Mouse (Mus musculus): ENCODE measurements at regions not wholly inside any gene's neighbourhood (a gene's known extent, or its start where the extent isn't known, plus 50 kb on each side); places are given as distances from the start of the nearest gene placed in this dataset.
"Not testable (repeated sequence)": the region's sequence is repeated elsewhere in the genome, so short reads cannot be mapped to it uniquely, and the experiment has no call there.

DNA sequence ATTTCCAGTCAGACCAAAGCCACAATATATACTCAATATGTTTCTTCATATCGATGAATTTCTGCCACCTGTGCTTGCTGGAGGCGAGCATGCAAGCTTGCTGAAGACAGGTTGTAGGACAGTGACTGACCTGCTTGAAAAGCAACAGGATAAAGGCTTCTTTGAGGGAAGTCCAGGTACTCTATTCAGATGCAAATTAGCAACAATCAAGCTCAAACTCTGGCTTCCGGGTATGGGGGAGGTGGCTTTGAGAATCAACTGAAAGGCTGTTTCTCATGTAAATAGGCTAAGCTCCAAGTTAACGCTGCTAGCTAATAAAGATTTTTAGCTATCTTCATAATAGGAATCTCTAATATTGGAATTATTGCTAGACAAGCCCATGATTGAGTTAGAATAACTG is 129.6 kb upstream of the Pgr start:
- H3K4me3 ChIP-seq (ENCODE audit: insufficient read depth in 1 of 2, low read depth in 1 of 2, low read length in 2 of 2, poor library complexity in 1 of 2, severe bottlenecking in 1 of 2) = no peak overlapping the region; a peak in 1 of 4 replicates
- no peaks in the 10 kb centered on the region for H3K36me3 ChIP-seq (ENCODE audit: control insufficient read depth, insufficient read depth, low read length, poor library complexity, severe bottlenecking)
- H3K9me3 ChIP-seq (ENCODE audit: control insufficient read depth, insufficient read depth, low read depth, low read length) = no peaks in the 10 kb centered on the region
- TF ChIP-seq CHD2 (IDR thresholded peaks at IDR 0.05; ENCODE audit: low read depth, low read length) (peak; percentile 72; the same call in 1 of the 2 replicates), ZNF384 (IDR thresholded peaks at IDR 0.05; ENCODE audit: low read depth, low read length) (no peak)
- peaks cover 0 to 3% of the 10 kb centered on the region in 2 experiments; a peak in 2 of 4 replicates for H3K4me1 ChIP-seq (ENCODE audit: control insufficient read depth in 2 of 2, insufficient read depth in 2 of 2, low read length in 2 of 2, poor library complexity in 1 of 2)
- H3K9ac ChIP-seq (ENCODE audit: insufficient read depth, low read depth, low read length, poor library complexity, severe bottlenecking) = no peak overlapping the region
- DNase-seq (ENCODE audit: low read depth, low spot score) = peak; percentile 77
- in situ Hi-C loops (cut with MboI; ENCODE audit: low sequenced_read_pairs in 2 of 2, unreplicated experiment in 2 of 2) = no loop called here
- peak overlapping the region; percentile 75; the same call in 1 of the 2 replicates for H3K27ac ChIP-seq (ENCODE audit: insufficient read depth, low read depth, low read length, poor library complexity, severe bottlenecking)

- H3K9me3 ChIP-seq (ENCODE audit: control insufficient read depth, insufficient read depth, low read depth, low read length); DNase-seq (ENCODE audit: low read depth, low spot score); H3K4me1 ChIP-seq (ENCODE audit: control insufficient read depth in 2 of 2, insufficient read depth in 2 of 2, low read length in 2 of 2, poor library complexity in 1 of 2); in situ Hi-C loops (cut with MboI; ENCODE audit: low sequenced_read_pairs in 2 of 2, unreplicated experiment in 2 of 2); H3K9ac ChIP-seq (ENCODE audit: insufficient read depth, low read depth, low read length, poor library complexity, severe bottlenecking); H3K4me3 ChIP-seq (ENCODE audit: insufficient read depth in 1 of 2, low read depth in 1 of 2, low read length in 2 of 2, poor library complexity in 1 of 2, severe bottlenecking in 1 of 2); H3K36me3 ChIP-seq (ENCODE audit: control insufficient read depth, insufficient read depth, low read length, poor library complexity, severe bottlenecking); H3K27ac ChIP-seq (ENCODE audit: insufficient read depth, low read depth, low read length, poor library complexity, severe bottlenecking): not testable (repeated sequence)
Observed at GRCm38 (mm10) chr9:8781336-8781735, 118.3 kb upstream of the Pgr start.

GRCm38 (mm10) chr9:8814236-8814635 is 85.4 kb upstream of the Pgr start:
- no peak for DNase-seq (ENCODE audit: low read depth, low spot score)
- Histone ChIP-seq H3K36me3 (ENCODE audit: control insufficient read depth, insufficient read depth, low read length, poor library complexity, severe bottlenecking) (no peaks in the 10 kb centered on the region), H3K9me3 (ENCODE audit: control insufficient read depth, insufficient read depth, low read depth, low read length) (no peaks in the 10 kb centered on the region), H3K9ac (ENCODE audit: insufficient read depth, low read depth, low read length, poor library complexity, severe bottlenecking) (no peak overlapping the region), H3K4me3 (ENCODE audit: insufficient read depth in 1 of 2, low read depth in 1 of 2, low read length in 2 of 2, poor library complexity in 1 of 2, severe bottlenecking in 1 of 2) (no peak overlapping the region), H3K4me1 (ENCODE audit: control insufficient read depth in 2 of 2, insufficient read depth in 2 of 2, low read length in 2 of 2, poor library complexity in 1 of 2) (no peaks in the 10 kb centered on the region), H3K27ac (ENCODE audit: insufficient read depth, low read depth, low read length, poor library complexity, severe bottlenecking) (no peak overlapping the region)
- TF ChIP-seq HCFC1 (IDR thresholded peaks at IDR 0.05; ENCODE audit: borderline replicate concordance, insufficient read depth, low read length) (no peak), MAFK (IDR thresholded peaks at IDR 0.05; ENCODE audit: insufficient read depth, low read depth, low read length) (no peak), ZC3H11A (IDR thresholded peaks at IDR 0.05; ENCODE audit: borderline replicate concordance, low read depth, low read length) (no peak), ZNF384 (IDR thresholded peaks at IDR 0.05; ENCODE audit: low read depth, low read length) (no peak), CHD2 (IDR thresholded peaks at IDR 0.05; ENCODE audit: low read depth, low read length) (no peak)
- in situ Hi-C loops (cut with MboI; ENCODE audit: low sequenced_read_pairs in 2 of 2, unreplicated experiment in 2 of 2) = no loop called here

- no peaks in the 10 kb centered on the region for H3K36me3 ChIP-seq (ENCODE audit: control insufficient read depth, insufficient read depth, low read length, poor library complexity, severe bottlenecking)
- no peaks in the 10 kb centered on the region for H3K9me3 ChIP-seq (ENCODE audit: control insufficient read depth, insufficient read depth, low read depth, low read length)
- H3K27ac ChIP-seq (ENCODE audit: insufficient read depth, low read depth, low read length, poor library complexity, severe bottlenecking) = no peak overlapping the region
- H3K9ac ChIP-seq (ENCODE audit: insufficient read depth, low read depth, low read length, poor library complexity, severe bottlenecking) = no peak overlapping the region
- H3K4me3 ChIP-seq (ENCODE audit: insufficient read depth in 1 of 2, low read depth in 1 of 2, low read length in 2 of 2, poor library complexity in 1 of 2, severe bottlenecking in 1 of 2) = no peak overlapping the region
- no peak for TF ChIP-seq HCFC1 (IDR thresholded peaks at IDR 0.05; ENCODE audit: borderline replicate concordance, insufficient read depth, low read length)
- TF ChIP-seq MAFK (IDR thresholded peaks at IDR 0.05; ENCODE audit: insufficient read depth, low read depth, low read length) = no peak
- TF ChIP-seq CHD2 (IDR thresholded peaks at IDR 0.05; ENCODE audit: low read depth, low read length) = no peak
- no peak for TF ChIP-seq ZC3H11A (IDR thresholded peaks at IDR 0.05; ENCODE audit: borderline replicate concordance, low read depth, low read length)
- no peak for TF ChIP-seq ZNF384 (IDR thresholded peaks at IDR 0.05; ENCODE audit: low read depth, low read length)
- in situ Hi-C loops (cut with MboI; ENCODE audit: low sequenced_read_pairs in 2 of 2, unreplicated experiment in 2 of 2) = no loop called here
- DNase-seq (ENCODE audit: low read depth, low spot score) = no peak
- H3K4me1 ChIP-seq (ENCODE audit: control insufficient read depth in 2 of 2, insufficient read depth in 2 of 2, low read length in 2 of 2, poor library complexity in 1 of 2) = no peaks in the 10 kb centered on the region
Observed at GRCm38 (mm10) chr9:8823719-8824371, 75.8 kb upstream of the Pgr start.

DNA sequence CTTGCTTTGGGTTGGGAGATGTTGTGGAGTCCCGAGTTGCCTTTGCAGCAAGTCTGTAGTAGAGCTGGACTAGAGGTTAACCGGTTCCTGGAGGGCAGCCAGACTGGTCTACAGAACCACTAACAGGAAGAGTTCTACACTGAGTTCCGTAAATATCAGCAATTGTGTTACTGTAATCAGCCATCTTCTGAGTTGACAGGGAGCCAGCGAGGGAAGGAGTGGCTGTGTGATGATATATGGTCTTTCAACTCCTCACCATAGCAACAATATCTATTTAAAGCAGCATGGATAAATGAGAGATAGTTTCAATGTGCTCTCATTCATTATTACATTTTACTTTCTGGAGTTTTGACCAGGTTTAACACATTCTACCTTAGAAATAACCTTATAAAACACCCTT is 67.5 kb upstream of the Pgr start:
- H3K36me3 ChIP-seq (ENCODE audit: control insufficient read depth, insufficient read depth, low read length, poor library complexity, severe bottlenecking) = no peaks in the 10 kb centered on the region
- H3K4me1 ChIP-seq (ENCODE audit: control insufficient read depth in 2 of 2, insufficient read depth in 2 of 2, low read length in 2 of 2, poor library complexity in 1 of 2) = no peaks in the 10 kb centered on the region
- no peaks in the 10 kb centered on the region for H3K9me3 ChIP-seq (ENCODE audit: control insufficient read depth, insufficient read depth, low read depth, low read length)
- in situ Hi-C loops (cut with MboI; ENCODE audit: low sequenced_read_pairs in 2 of 2, unreplicated experiment in 2 of 2) = no loop called here
- H3K4me3 ChIP-seq (ENCODE audit: insufficient read depth in 1 of 2, low read depth in 1 of 2, low read length in 2 of 2, poor library complexity in 1 of 2, severe bottlenecking in 1 of 2) = no peak overlapping the region
- TF ChIP-seq CHD2 (IDR thresholded peaks at IDR 0.05; ENCODE audit: low read depth, low read length) (no peak), ZC3H11A (IDR thresholded peaks at IDR 0.05; ENCODE audit: borderline replicate concordance, low read depth, low read length) (no peak), HCFC1 (IDR thresholded peaks at IDR 0.05; ENCODE audit: borderline replicate concordance, insufficient read depth, low read length) (no peak), MAFK (IDR thresholded peaks at IDR 0.05; ENCODE audit: insufficient read depth, low read depth, low read length) (no peak), ZNF384 (IDR thresholded peaks at IDR 0.05; ENCODE audit: low read depth, low read length) (no peak)
- no peak overlapping the region for H3K27ac ChIP-seq (ENCODE audit: insufficient read depth, low read depth, low read length, poor library complexity, severe bottlenecking)
- H3K9ac ChIP-seq (ENCODE audit: insufficient read depth, low read depth, low read length, poor library complexity, severe bottlenecking) = no peak overlapping the region
- no peak for DNase-seq (ENCODE audit: low read depth, low spot score)

Data from ES-E14 (cell line).